Comparison of ENCODE assay signal across 22 mouse cellular contexts in genomic region chr10:127330212-127330611, GRCm38 (mm10). TPM values are rescaled to one million over a fixed set of nuclear protein-coding genes. Genes with fewer than 3 reads are reported as not detected.
"Had no signal": no experiment of that assay in that cellular context is flagged by ENCODE, and none has a peak within 500 bp of the region (broad histone marks: within the 10 kb centered on the region; RNA-seq: fewer than 3 reads in every experiment).

No protein-coding gene starts in this region.

- H3K9ac ChIP-seq: neural tube, embryonic 15.5 days; stomach, embryonic 15.5 days had no signal

- H3K36me3 ChIP-seq: neural tube, embryonic 15.5 days had no signal

- DNase-seq: retina, postnatal 1 day; right cerebral cortex, adult 18-20 months; right cerebral cortex, postnatal 14 days; right cerebral cortex, postnatal 25 days; right cerebral cortex, postnatal 4 days; spleen, adult 18-20 months; thymus, adult 18-20 months; thymus, adult 2 months; thymus, postnatal 14 days; thymus, postnatal 25 days; thymus, postnatal 4 days had no signal

- H3K4me3 ChIP-seq: neural tube, embryonic 15.5 days; stomach, embryonic 15.5 days had no signal

- H3K4me2 ChIP-seq: neural tube, embryonic 15.5 days; stomach, embryonic 15.5 days had no signal

- H3K27ac ChIP-seq: neural tube, embryonic 15.5 days; stomach, embryonic 15.5 days; stomach, postnatal 0 days had no signal

- H3K9me3 ChIP-seq: neural tube, embryonic 15.5 days; stomach, embryonic 15.5 days had no signal

RNA-seq across cellular contexts. Expression of gene Gli1, which starts 11.6 kb away (rescaled TPM):
- total RNA-seq: neutrophil, adult 5-6 weeks had no signal

RNA-seq across cellular contexts. Expression of gene Inhbe, which starts 24.0 kb away (rescaled TPM):
- polyA plus RNA-seq: neural tube, embryonic 15.5 days; small intestine, adult 2 months; spleen, adult 2 months; stomach, embryonic 14.5 days; testis, adult 2 months; thymus, adult 2 months; thymus, postnatal 0 days; urinary bladder, adult 2 months had no signal

RNA-seq across cellular contexts. Expression of gene Inhbc, which starts 40.0 kb away (rescaled TPM):
- total RNA-seq: neutrophil, adult 5-6 weeks had no signal
- polyA plus RNA-seq: neural tube, embryonic 14.5 days; neural tube, embryonic 15.5 days; small intestine, adult 2 months; spleen, adult 2 months; stomach, postnatal 0 days; thymus, adult 2 months; thymus, postnatal 0 days; urinary bladder, adult 2 months had no signal
